Mouse (Mus musculus): ENCODE measurements around the gene Cilp. TPM values are rescaled to one million over a fixed set of nuclear protein-coding genes. Genes with fewer than 3 reads are reported as not detected.

The Cilp gene
- polyA plus RNA-seq, 1 experiment from 2014 or later, result 0.57 TPM

DNA sequence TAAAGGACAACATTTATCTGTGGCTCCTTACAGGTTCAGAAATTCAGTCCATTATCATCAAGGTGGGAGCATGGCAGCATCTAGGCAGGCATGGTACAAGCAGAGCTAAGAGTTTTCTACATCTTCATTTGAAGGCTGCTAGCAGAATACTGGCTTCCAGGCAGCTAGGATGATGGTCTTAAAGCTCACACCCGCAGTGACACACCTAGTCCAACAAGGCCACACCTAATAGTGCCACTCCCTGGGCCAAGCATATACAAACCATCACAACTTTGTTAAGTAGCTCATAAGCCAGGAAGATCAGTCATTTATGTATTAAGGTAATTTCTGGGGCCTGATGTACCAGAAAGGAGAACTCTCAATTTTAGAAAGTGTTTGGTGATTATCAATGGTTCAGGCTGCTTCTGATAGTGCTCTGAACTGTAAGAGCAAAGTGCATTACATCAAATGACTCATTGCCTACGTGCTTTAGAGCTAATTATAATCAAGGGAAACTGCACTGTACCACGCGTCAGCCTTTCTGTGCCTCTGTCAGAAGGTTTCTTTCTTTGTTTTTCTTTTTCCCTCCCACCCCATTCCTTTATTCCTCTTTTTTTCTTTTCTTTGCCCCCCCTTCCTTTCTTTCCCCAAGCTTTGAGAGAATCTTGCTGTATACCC lies 37.5 kb downstream of the Cilp start:
- no peaks in the 10 kb centered on the region for H3K9me3 ChIP-seq
- no peak overlapping the region for H3K4me2 ChIP-seq
- no peak overlapping the region for H3K4me3 ChIP-seq
- H3K9ac ChIP-seq, result no peak overlapping the region
- 95% methylated on average over 4 of the region's 4 CpGs for WGBS
- no peak for ATAC-seq (ENCODE audit: low FRiP score)
- H3K4me1 ChIP-seq (replicated peaks), result no peaks in the 10 kb centered on the region
- H3K27me3 ChIP-seq, result no peaks in the 10 kb centered on the region
- no peak overlapping the region for H3K27ac ChIP-seq
- peaks cover 71% of the 10 kb centered on the region for H3K36me3 ChIP-seq

DNA sequence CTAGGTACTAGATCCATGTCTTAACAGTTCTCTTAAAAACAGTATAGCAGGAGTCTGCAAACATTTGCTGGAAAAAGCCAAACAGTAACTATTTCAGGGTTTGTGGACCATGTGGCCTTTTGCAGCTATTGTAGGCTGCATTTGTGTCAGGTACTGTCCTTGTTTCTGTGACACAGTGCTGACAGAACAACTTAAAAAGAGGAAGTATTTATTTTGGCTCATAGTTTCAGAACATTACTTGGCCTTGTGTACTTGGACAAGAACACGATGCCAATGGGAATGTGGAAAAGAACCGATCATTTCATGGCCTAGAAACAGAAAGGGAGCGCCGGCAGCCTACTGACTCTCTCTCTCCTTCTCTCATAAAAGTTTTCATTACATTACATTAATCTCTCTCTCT lies 38.6 kb downstream of the Cilp start:
- H3K36me3 ChIP-seq, result peaks cover 75% of the 10 kb centered on the region
- H3K27ac ChIP-seq, result no peak overlapping the region
- H3K4me1 ChIP-seq (replicated peaks), result no peaks in the 10 kb centered on the region
- no peak overlapping the region for H3K4me3 ChIP-seq
- no peak for ATAC-seq (ENCODE audit: low FRiP score)
- WGBS, result 99% methylated on average over 4 of the region's 4 CpGs
- H3K9ac ChIP-seq, result no peak overlapping the region
- H3K27me3 ChIP-seq, result no peaks in the 10 kb centered on the region
- H3K9me3 ChIP-seq, result no peaks in the 10 kb centered on the region
- no peak overlapping the region for H3K4me2 ChIP-seq

DNA sequence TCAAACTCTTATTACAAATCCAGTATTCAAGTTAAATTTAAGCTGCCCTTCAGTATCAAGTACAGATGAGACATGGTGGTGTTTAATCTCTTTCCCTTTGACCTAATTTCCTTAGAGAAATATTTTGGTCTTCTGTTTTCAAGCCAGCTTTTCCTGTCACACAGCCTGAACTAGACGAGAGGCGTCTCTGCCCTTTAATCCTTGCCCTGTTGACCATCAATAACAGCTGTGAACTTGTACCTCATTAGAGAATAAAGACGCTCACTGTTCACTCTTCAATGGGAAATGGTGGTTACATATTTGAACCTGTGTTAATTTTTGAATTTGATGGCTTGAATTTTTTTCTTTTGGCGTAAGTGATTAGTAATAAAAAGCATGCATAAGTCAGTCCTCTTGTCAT lies 39.3 kb downstream of the Cilp start:
- no peak for ATAC-seq (ENCODE audit: low FRiP score)
- H3K36me3 ChIP-seq, result peaks cover 80% of the 10 kb centered on the region
- H3K27ac ChIP-seq, result no peak overlapping the region
- H3K4me1 ChIP-seq (replicated peaks), result no peaks in the 10 kb centered on the region
- no peaks in the 10 kb centered on the region for H3K9me3 ChIP-seq
- H3K4me2 ChIP-seq, result no peak overlapping the region
- H3K4me3 ChIP-seq, result no peak overlapping the region
- 87% methylated on average over 4 of the region's 4 CpGs for WGBS
- no peaks in the 10 kb centered on the region for H3K27me3 ChIP-seq
- H3K9ac ChIP-seq, result no peak overlapping the region

DNA sequence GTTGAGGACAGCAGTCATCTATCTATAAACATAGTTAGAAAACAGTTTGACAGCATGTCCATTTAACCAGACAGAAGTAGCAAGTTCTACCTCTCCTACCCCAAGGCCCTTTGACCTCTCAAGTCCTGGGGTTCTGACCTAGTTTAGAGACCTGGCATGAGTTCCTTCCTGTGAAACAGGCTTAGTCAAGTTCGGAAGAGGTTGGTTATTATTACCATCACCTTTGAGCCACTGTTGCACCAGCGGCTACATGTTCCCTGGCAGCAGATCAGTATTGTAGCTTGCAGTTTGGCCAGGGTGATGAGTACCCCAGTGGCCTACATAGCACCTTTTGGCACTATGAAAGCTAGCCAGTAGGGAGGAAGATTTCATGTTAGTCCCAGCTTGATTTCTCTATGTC lies 41.7 kb downstream of the Cilp start:
- Histone ChIP-seq H3K9me3 (no peaks in the 10 kb centered on the region), H3K36me3 (peaks cover 72% of the 10 kb centered on the region), H3K4me2 (no peak overlapping the region), H3K27ac (no peak overlapping the region), H3K4me1 (replicated peaks) (no peaks in the 10 kb centered on the region), H3K9ac (no peak overlapping the region), H3K27me3 (no peaks in the 10 kb centered on the region), H3K4me3 (no peak overlapping the region)
- WGBS, result 97% methylated on average over 2 of the region's 2 CpGs
- no peak for ATAC-seq (ENCODE audit: low FRiP score)

DNA sequence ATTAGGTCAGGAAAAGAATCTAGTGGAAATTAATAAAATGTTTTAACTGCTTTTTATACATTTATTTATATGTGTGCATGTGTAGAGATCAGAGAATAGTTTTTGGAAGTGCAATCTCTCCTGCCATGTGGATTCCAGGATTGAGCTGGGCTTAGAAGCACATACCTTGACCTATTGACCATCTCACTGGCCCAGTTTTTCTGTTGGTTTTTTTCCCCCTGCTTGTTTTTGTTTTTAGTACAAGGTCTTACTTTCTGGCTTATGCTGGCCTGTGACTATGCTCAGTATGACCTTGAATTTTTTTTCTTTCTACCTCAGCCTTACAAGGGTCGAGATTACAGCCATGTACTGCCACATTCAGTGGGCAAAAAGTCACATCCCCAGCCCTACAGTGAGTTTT lies 43.0 kb downstream of the Cilp start:
- H3K4me1 ChIP-seq (replicated peaks), result no peaks in the 10 kb centered on the region
- no peak overlapping the region for H3K27ac ChIP-seq
- H3K9ac ChIP-seq, result no peak overlapping the region
- no peaks in the 10 kb centered on the region for H3K9me3 ChIP-seq
- WGBS, result 97% methylated on average over 1 of the region's 1 CpGs
- H3K4me2 ChIP-seq, result no peak overlapping the region
- H3K27me3 ChIP-seq, result no peaks in the 10 kb centered on the region
- ATAC-seq (ENCODE audit: low FRiP score), result no peak
- peaks cover 73% of the 10 kb centered on the region for H3K36me3 ChIP-seq
- H3K4me3 ChIP-seq, result no peak overlapping the region

DNA sequence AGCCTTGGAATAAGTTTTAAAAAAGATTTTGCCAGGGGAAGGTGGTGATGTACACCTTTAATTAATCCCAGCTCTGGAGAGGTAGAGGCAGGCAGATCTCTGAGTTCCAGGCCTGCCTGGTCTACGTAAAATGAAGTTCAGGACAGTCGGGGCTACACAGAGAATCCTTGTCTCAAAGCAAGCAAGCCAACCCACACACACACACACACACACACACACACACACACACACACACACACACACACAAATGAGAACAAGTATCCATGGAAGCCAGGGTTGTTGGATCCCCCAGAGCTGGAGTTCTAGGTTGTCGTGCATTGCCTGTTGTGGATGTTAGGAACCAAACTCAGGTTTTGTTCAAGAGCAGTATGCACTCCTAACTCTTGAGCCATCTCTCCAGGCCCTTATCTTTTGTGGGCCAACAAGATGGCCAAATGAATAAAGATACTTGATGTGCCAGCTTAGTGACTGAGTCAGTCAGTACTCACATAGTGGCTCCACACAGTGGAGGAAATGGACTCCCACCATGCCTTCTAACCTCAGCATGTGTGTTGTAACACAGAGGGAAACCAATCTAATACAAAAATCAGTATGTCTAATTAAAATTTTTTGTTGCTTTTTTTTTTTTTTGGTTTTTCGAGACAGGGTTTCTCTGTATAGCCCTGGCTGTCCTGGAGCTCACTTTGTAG lies 47.8 kb downstream of the Cilp start:
- H3K4me2 ChIP-seq, result no peak overlapping the region
- ATAC-seq (ENCODE audit: low FRiP score), result no peak
- H3K27ac ChIP-seq, result no peak overlapping the region
- H3K4me3 ChIP-seq, result no peak overlapping the region
- H3K9me3 ChIP-seq, result no peaks in the 10 kb centered on the region
- WGBS, result 97% methylated on average over 4 of the region's 4 CpGs
- H3K9ac ChIP-seq, result no peak overlapping the region
- no peaks in the 10 kb centered on the region for H3K4me1 ChIP-seq (replicated peaks)
- H3K27me3 ChIP-seq, result no peaks in the 10 kb centered on the region
- peaks cover 60% of the 10 kb centered on the region for H3K36me3 ChIP-seq

DNA sequence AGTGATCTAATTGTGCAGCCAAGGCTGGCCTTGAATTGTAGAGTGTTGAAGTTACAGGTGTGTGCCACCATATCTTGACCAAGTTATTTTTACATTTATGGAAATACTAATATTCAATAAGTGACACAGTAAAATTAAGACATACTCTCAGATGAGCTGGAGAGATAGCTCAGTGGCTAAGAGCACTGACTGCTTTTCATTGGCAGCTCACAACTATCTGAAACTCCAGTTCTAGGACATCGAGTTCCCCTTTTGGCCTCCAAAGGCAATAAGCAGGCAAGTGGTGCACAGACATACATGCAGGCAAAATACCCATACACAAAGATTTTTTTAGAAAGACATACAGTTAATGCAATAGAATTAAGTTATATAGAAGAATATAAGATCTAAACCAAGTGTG lies 48.9 kb downstream of the Cilp start:
- no peak for ATAC-seq (ENCODE audit: low FRiP score)
- Histone ChIP-seq H3K9me3 (no peaks in the 10 kb centered on the region), H3K27me3 (no peaks in the 10 kb centered on the region), H3K4me2 (no peak overlapping the region), H3K4me1 (replicated peaks) (no peaks in the 10 kb centered on the region), H3K9ac (no peak overlapping the region), H3K36me3 (peaks cover 59% of the 10 kb centered on the region), H3K27ac (no peak overlapping the region), H3K4me3 (no peak overlapping the region)
- 95% methylated on average over 1 of the region's 1 CpGs for WGBS

DNA sequence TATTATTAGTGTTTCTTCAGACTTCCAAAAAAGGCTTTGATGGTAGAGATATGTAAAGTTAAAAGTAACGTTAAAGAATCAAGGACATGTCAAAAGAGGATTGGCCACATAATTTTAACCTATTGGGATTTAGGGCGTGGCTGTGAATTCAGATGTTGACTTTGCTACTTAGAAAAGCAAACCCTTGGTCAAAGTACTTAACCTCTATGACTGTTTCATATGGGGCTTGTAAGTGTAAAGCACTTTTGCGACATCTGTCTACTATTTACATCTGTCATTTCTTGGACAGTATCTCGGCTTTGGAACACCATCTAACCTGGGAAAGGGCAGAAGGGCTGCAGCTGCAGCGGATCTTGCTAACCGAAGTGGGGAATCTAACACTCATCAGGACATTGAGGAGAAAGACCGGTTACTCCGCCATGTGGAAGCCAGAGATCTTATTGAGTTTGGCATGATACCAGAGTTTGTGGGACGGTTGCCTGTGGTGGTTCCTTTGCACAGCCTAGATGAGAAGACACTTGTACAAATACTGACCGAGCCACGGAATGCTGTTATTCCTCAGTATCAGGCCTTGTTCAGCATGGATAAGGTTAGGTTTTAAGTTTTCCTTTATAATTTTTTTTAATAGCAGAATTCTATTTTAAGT lies 57.4 kb downstream of the Cilp start:
- Histone ChIP-seq H3K36me3 (peaks cover 70% of the 10 kb centered on the region), H3K4me3 (no peak overlapping the region), H3K27me3 (no peaks in the 10 kb centered on the region), H3K27ac (no peak overlapping the region), H3K4me1 (replicated peaks) (no peaks in the 10 kb centered on the region), H3K9ac (no peak overlapping the region), H3K4me2 (no peak overlapping the region), H3K9me3 (no peaks in the 10 kb centered on the region)
- ATAC-seq (ENCODE audit: low FRiP score), result no peak
- WGBS, result 93% methylated on average over 11 of the region's 11 CpGs

DNA sequence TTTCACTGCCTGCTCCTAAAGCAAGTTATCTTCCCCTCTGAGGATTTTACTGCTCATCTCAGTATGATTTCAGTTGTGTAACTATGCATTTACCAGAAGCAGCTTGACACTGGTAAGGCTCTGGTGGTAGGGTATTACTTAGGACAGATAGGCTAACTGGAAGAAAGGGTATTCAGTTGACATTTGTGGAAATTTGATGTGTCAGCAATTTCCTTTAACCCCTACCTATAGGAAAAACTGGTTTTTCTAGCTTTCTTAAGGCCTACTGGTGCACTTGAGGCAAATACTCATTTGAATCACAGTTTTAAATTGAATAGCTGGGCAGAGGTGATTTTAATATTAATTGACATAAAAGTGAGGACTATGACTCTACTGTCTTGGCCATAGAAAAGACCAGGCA lies 61.0 kb downstream of the Cilp start:
- no peak for ATAC-seq (ENCODE audit: low FRiP score)
- no peaks in the 10 kb centered on the region for H3K4me1 ChIP-seq (replicated peaks)
- H3K27ac ChIP-seq, result no peak overlapping the region
- no peak overlapping the region for H3K4me3 ChIP-seq
- H3K9ac ChIP-seq, result no peak overlapping the region
- peaks cover 77% of the 10 kb centered on the region for H3K36me3 ChIP-seq
- no peaks in the 10 kb centered on the region for H3K27me3 ChIP-seq
- no peak overlapping the region for H3K4me2 ChIP-seq
- H3K9me3 ChIP-seq, result no peaks in the 10 kb centered on the region

DNA sequence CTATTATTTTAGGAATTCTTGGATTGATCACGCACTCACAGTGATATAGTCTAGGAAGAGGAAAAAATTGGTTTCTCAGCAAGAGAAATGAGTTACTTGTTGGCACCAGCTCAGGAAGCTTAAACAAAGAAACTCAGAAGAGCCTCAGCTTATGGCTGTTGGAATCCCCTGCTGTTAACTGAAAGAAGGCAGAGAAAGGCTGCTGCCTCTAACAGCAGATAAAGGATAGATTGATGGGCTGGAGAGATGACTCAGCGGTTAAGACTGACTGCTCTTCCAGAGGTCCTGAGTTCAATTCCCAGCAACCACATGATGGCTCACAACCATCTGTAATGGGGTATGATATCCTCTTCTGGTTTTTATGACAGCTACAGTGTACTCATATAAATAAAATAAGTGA lies 62.4 kb downstream of the Cilp start:
- Histone ChIP-seq H3K9me3 (no peaks in the 10 kb centered on the region), H3K27me3 (no peaks in the 10 kb centered on the region), H3K36me3 (peaks cover 76% of the 10 kb centered on the region), H3K4me3 (no peak overlapping the region), H3K4me1 (replicated peaks) (no peaks in the 10 kb centered on the region), H3K27ac (no peak overlapping the region), H3K9ac (no peak overlapping the region), H3K4me2 (no peak overlapping the region)
- 88% methylated on average over 2 of the region's 2 CpGs for WGBS
- no peak for ATAC-seq (ENCODE audit: low FRiP score)
